Mouse (Mus musculus) bone marrow macrophage, adult 2 months (primary cell): ENCODE data around the gene Myof. TPM values are rescaled to one million over a fixed set of nuclear protein-coding genes. Genes with fewer than 3 reads are reported as not detected.

ENCODE experiments used
- H3K27ac ChIP-seq: 2 replicates; pipeline ENCODE4 v1.5.1; 2012; ENCODE audit warnings: low read depth, low read length; ENCODE audit not compliant: insufficient read depth
- H3K4me1 ChIP-seq: 2 replicates; pipeline ENCODE4 v1.6.1; 2012; ENCODE audit warnings: low read length; ENCODE audit not compliant: control insufficient read depth, insufficient read depth
- H3K4me3 ChIP-seq: 2 replicates; pipeline ENCODE4 v1.5.1; 2012; ENCODE audit warnings: mild to moderate bottlenecking, low read length, moderate library complexity; ENCODE audit not compliant: insufficient read depth
- CTCF ChIP-seq: IDR thresholded peaks from 2 replicates; pipeline ENCODE4 v1.5.1; 2012; ENCODE audit warnings: low read depth, mild to moderate bottlenecking, low read length, moderate library complexity
- POLR2A ChIP-seq: IDR thresholded peaks from 2 replicates; pipeline ENCODE4 v1.6.1; 2012; ENCODE audit warnings: mild to moderate bottlenecking, low read depth, low read length, borderline replicate concordance
- polyA plus RNA-seq: library from polyadenylated mRNA; stranded (reverse); fragments of >200 nt; gene quantifications from 2 replicates; pipeline ENCODE4 v1.2.4, GENCODE M21; 2012; ENCODE audit not compliant: missing spikeins, insufficient read depth, insufficient read length

Myof gene
- polyA plus RNA-seq, 1 experiment, result 160 TPM

GRCm38 (mm10) chr19:37988156-37988555, 55.2 kb downstream of the Myof start:
- Histone ChIP-seq H3K4me1 (peaks cover 18% of the 10 kb centered on the region), H3K27ac (no peak overlapping the region)
- TF ChIP-seq CTCF, result no peak
- TF ChIP-seq POLR2A, result no peak

DNA sequence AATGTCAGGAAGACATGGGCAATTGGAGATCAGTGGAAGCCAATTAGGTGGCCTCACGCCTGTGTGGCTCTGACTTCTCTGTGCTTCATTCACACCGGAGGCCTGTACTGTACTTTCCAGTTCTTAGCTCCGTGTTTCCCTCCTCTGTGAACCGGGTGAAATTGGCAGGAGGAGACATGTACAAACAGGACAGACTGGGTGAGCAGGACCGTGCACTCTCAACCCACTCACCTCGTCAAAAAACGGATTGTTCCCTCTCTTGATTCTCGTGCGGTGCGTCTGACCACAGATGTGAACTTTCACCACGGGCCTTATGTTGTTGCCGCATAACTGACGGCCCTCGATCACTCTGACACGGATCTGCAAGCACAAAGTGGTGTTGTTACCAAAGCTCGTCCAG, 57.6 kb downstream of the Myof start:
- H3K4me1 ChIP-seq, result peaks cover 18% of the 10 kb centered on the region
- TF ChIP-seq CTCF, result no peak
- no peak for TF ChIP-seq POLR2A
- H3K4me3 ChIP-seq, result no peak overlapping the region
- no peak overlapping the region for H3K27ac ChIP-seq

More at GRCm38 (mm10) chr19:37988156-37988555, 55.2 kb downstream of the Myof start:
- H3K4me3 ChIP-seq, result no peak overlapping the region

GRCm38 (mm10) chr19:37975951-37976350, 67.4 kb downstream of the Myof start:
- TF ChIP-seq POLR2A, result no peak
- TF ChIP-seq CTCF, result no peak
- Histone ChIP-seq H3K4me3 (no peak overlapping the region), H3K27ac (no peak overlapping the region), H3K4me1 (peaks cover 10% of the 10 kb centered on the region)

GRCm38 (mm10) chr19:37970571-37970970, 72.8 kb downstream of the Myof start:
- no peak overlapping the region for H3K4me3 ChIP-seq
- TF ChIP-seq CTCF, result no peak
- no peak for TF ChIP-seq POLR2A
- H3K27ac ChIP-seq, result no peak overlapping the region
- peaks cover 7% of the 10 kb centered on the region for H3K4me1 ChIP-seq

DNA sequence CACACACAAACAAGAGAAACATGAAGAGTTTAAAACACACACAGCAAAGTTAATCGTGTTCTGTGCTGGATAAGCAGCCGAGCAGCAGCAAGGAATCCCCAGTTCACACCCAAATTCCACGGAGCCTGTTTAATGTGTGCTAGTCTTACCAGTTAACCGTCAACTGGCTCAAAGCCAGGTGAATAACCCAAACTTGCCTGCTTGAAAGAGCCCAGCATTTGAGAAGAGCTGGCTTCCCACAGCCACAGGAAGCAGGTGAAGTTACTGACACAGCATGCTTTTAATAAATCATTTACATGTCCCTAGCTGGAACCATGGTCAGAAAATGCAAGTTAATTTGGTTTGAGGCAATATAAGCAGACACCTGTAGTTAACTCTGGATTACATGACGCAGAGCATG, 73.4 kb downstream of the Myof start:
- H3K4me3 ChIP-seq, result no peak overlapping the region
- TF ChIP-seq POLR2A (no peak), CTCF (no peak)
- peaks cover 2% of the 10 kb centered on the region; the same call in 1 of the 2 replicates for H3K4me1 ChIP-seq
- H3K27ac ChIP-seq, result no peak overlapping the region

- Histone ChIP-seq H3K4me1 (peaks cover 27% of the 10 kb centered on the region), H3K4me3 (no peak overlapping the region), H3K27ac (no peak overlapping the region)
- no peak for TF ChIP-seq POLR2A
- no peak for TF ChIP-seq CTCF
Measured at GRCm38 (mm10) chr19:37965828-37966227, 77.5 kb downstream of the Myof start.

DNA sequence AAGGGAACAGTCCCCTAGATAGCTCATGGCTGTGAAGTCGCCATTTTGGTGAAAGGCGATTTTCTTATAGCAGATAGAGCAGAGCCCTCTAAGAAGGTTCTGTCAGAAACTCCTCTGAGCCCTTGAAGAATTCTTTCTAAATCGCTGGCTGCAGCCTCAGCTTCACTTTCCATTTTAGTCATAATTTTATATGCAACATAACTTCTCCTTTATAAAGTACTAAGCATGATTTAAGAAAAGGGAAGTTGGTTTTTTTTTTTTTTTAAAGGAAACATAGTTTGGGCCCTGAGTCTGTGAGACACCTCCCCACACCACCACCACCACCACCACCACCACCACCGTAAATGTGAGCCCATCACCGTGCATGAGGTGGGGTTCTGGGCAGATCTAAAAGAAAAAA, 80.0 kb downstream of the Myof start:
- TF ChIP-seq POLR2A (no peak), CTCF (no peak)
- Histone ChIP-seq H3K4me3 (peak overlapping the region; percentile 48), H3K27ac (peak overlapping the region; percentile 100), H3K4me1 (peaks cover 40% of the 10 kb centered on the region)

DNA sequence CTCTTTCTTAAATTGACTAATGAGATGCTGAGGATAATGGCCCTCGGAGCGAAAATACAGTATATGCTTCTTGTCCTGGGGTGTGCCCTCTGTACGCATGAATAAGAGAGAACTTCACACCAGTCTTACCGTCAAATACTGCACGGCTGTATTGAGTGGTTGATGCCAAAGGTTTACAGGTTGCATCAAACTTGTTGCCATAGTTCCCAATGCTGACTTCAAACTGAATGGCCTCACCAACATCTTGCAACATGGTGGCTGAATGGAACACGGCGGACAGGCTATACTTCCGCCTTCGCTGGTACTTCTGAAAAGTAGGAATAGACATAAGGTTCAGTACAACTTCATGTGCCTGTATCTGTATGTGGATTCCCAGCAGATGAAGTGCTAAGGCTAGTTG, 82.6 kb downstream of the Myof start:
- H3K27ac ChIP-seq, result no peak overlapping the region
- TF ChIP-seq CTCF, result no peak
- TF ChIP-seq POLR2A, result no peak
- H3K4me3 ChIP-seq, result no peak overlapping the region
- H3K4me1 ChIP-seq, result peaks cover 55% of the 10 kb centered on the region

DNA sequence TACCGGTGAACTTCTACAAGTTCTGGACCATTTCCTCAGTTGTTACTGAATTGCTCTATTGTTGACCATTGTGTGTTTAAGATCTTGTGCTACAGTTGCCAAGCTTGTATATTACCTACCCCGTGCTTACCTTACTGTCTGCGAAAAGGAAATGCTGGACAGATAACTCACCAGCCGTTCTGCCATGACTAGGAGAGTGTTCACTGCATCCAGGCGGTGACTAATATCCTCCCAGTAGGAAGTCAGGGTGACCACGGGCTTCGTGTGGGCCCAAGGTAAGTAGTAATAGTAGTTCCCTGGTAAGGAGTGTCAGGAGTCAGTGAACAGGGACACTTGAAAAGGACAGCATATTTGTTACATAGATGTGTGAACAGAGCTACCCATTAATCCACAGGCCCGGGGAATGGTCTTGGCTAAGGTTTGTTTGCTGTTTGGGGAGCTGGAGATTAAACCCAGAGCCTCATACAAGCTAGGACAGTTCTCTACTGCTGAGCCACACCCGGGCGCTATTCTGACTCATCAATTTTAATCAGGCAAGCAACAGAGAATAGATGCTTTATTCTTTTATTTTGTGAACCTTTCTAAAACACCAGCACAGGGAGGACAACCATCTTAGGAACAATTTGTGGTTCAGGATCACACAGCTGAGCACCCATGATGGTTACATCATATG, 83.7 kb downstream of the Myof start:
- Histone ChIP-seq H3K4me3 (no peak overlapping the region), H3K4me1 (peaks cover 63% of the 10 kb centered on the region), H3K27ac (no peak overlapping the region)
- TF ChIP-seq CTCF, result no peak
- no peak for TF ChIP-seq POLR2A

- Histone ChIP-seq H3K27ac (no peak overlapping the region), H3K4me1 (peaks cover 58% of the 10 kb centered on the region), H3K4me3 (no peak overlapping the region)
- TF ChIP-seq CTCF, result no peak
- no peak for TF ChIP-seq POLR2A
Measured at GRCm38 (mm10) chr19:37959076-37959475, 84.3 kb downstream of the Myof start.

DNA sequence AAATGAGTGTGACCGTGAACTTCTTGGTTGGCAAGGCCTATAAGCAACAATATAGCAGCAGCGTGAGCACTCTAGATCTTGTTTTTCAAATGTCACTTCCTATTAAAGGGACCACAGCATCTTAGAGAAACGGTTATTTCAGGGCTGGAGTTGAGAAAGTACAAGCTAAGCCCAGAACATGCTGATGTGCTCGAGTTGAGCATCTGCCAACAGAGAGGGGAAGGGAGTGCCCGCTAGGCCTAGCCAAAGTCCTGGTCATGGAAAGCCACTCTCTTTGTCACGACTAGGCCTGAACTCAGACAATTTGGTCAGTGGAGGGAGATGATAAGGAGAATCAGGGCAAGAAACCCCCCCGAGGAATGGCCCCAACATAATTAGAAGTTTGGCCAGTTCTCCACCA, 86.1 kb downstream of the Myof start:
- no peak for TF ChIP-seq POLR2A
- no peak for TF ChIP-seq CTCF
- no peak overlapping the region for H3K4me3 ChIP-seq
- H3K4me1 ChIP-seq, result peaks cover 46% of the 10 kb centered on the region
- H3K27ac ChIP-seq, result peak overlapping the region; percentile 5
